Mouse (Mus musculus) layer of hippocampus, adult 9-10 months (tissue): ENCODE data around the gene Calm2.

Experiments used
- DNase-seq: peaks from one replicate; pipeline ENCODE4 v3.0.0; 2022; ENCODE audit warnings: low spot score

The Calm2 gene

DNA sequence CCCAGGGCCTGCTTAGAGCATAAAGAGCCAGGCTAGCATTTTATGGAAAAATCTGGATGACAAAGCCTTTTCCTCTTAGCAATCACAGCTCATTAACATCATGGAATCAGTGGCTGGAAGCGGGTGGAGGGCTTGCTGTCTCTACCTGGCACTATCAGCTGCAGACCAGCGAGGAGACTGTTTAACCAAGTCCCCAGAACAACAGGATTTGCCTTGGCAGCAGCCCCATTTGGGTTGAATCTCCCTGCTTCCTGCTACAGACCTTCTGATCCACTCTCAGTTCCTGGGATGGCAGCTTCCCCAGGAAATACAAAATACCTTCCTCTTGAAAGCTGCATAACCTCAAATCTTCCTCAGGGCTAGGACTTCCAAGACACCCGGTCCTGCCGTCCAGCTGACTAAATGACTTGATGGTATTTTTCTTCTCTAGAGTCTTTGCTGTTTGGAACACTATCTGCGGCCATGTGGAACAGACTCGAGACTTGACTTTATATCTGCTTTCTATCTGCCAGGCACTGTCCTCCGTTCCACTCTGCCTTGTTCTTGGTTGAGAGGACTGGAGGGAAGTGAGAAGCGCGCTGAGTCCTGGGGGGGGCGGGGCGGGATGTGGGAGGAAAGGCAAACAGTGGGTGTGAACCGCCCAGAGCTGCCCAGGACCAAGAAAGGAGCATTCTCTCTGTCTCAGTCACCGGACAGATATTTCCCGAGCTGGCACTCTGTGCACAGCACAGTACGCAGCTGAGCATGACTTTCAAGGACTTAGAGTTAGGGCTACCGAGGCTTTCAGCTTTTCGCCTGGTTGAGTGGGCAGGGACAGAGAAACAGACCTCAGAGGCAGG is 12.4 kb upstream of the Calm2 start:
- DNase-seq = no peak

DNA sequence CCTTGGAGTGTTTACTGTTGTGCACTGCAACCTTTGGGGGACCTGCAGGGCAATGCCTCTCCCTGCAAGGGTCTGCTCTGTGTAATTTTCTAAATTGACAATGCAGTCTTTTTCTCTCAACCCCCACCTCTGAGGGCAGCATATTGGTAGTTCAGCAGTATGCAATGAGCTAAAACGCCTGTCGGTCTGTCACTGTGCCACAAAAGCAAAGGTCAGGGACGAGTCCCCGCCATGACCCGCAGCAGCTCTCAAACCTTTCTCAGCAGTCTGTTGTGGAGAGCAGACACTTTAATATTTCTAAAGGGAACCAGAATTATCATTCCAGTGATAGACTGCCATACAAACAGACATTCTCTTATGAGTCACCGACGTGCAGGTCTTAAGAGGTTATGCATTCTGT is 11.2 kb upstream of the Calm2 start:
- DNase-seq = no peak

DNA sequence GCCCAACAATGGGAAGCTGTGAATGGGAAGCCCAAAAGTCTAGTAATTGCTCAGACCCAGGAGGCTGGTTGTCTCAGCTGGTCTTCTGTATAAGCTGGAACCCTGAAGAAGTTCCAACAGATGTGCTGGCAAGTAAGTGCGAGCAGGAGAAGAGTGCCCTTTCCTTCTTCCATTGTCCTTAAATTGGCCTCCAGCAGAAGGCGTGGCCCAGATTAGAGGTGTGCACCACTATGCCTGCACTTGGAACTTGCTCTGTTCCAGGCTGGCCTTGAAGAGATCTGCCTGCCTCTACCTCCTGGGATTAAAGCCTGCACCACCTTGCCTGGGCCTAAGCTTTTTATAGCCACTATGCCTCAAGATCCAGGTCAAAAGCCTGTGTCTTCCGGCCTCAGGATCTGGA is 7.4 kb upstream of the Calm2 start:
- DNase-seq = no peak

DNA sequence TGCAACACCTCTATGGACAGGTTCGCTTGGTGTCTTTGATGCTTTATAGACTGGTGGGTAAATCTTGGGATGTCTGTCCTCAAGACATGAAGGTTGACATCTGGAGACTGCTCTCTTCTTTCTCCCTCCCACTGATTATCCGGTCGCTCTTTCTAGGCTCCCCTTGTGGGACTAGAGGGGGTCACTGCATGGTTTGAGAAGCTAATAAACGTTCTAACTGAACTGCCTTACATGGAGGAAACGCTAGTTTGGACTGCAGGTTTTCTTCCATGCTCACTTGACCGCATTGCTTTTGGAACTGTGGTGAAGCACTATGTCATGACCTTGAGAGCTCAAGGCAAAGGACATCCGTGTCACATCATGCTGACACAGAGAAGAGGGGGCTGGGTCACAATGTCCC is 6.6 kb upstream of the Calm2 start:
- DNase-seq = no peak

DNA sequence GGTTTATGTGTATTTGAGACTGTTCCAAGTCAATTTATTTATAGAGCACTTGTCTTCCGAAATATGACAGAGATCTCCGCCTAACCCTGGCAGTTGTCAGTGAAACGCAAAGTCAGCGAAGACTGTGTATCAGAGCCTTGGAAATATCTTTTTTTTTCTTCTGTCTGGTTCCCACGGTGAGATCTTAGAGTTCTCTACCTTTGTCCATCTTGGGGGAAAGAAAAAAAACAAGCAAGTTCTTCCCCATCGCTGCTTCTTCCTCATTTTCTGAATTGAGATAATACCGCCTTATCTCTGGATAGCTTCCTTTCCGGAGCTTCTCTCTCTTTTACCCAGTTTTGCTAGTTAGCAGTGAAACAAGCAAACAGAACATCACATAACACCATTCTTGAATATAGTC is 2.1 kb upstream of the Calm2 start:
- no peak for DNase-seq

DNA sequence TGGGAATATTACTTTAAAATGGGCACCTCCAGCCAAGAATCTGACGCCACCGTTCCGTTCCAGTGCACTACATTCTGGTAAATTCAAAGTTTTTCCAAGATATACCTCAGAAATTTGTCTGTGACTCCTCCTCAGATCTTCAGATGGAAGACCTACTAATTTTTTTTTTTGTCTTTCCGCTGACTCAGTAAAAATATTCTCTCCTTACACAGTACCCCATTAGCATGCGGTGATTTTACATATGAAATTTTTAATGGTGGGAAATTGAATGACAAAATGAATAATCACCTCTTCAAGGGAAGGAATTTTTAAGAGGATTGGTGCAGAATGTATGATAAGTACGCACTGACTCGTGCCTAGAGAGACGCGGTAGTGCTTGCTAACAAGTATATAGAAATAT is 1.6 kb upstream of the Calm2 start:
- DNase-seq = no peak

DNA sequence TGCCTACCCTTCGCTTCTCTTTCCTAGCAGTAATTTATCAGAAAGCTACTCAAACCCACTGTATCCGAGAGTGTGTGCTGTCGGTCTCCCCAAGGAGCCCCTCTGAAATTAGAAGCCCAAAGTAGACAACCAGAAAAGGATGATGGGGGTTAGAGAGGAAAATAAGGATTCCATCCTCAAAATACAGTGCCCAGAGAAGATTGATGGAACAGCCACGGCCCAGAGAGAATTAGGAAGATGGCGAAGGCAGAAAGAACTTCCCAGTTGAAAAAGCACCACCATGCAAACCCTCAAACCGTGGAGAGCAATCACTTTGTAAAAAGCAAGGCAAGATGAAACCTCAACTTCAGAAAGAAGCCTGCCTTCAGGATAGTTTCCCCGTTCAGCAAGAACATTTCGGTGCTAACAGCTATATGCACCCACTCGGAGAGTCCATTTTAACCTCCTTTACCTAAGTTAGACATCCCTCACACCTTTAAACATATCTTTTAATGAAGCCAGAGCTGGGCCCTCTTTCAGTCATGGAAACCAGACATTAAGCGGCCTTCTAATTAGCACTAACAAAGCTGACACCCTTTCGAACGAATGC is 971 bp upstream of the Calm2 start:
- DNase-seq = no peak

DNA sequence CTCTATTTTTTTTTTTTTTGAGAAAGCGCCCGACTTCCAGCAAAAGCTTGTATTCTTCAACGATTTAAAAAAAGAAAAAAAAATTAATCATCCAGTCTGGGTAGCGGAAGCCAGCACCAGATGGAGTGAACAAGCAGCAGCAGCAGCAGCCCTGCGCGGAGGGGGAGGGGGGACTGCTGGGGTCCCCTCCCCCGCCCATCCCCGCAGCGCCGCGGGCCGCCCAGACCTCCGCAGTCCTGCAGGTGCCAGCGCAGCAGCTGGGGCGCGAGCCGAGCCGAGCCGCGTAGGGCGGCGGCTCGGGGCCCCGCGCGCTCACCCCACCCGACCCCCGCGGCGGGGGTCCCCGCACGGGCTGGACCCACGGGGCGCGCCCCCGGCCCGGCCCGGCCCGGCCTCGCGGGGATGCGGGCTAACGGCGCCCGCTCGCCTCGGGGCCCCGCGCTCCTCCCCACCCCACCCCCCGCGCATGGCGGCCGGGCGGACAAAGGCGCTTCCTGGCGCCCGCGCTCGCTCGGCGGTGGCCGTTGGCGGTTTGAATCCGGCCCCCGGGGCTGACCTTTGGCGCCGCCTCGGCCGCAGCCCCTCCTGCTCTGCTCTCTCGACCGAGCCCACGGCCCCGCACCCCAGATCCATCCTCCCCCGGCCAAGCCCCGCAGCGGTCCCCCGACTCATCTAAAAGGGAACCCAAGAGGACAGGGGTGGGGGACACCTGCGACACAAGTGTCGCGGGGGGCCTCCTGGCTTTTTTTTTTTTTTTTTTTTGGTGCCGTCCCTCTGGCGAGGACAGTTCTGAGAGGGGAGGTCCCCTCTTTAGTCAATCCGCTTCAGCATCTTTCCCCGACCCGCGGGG is 593 bp downstream of the Calm2 start:
- no peak for DNase-seq

DNA sequence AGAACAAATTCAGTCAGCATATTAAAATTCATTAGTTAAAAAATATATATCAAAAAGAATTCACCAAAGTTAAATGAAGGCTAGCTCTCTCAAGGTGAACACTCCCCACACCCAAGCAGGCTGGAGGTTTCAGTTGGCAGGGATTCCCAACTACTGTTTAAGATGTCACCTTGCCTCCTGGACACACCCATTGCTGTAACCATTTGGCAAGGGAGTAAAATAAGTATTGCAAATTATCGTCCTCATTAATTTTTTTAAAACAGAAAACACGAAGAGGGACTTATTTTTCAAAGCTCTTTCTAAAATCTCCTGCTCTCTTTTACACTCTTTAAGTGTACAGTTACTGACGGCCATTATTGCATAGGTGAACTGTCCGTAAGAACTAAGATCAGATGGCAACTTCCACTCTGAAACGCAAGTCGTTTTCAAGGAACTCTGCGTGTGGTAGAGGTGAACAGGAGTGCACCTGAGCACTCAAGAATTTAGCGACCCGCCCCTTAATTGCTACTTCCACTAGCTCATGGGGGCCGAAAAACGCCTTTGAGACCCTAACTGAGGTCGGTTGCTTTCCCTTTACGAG is 1.3 kb downstream of the Calm2 start:
- DNase-seq = no peak

DNA sequence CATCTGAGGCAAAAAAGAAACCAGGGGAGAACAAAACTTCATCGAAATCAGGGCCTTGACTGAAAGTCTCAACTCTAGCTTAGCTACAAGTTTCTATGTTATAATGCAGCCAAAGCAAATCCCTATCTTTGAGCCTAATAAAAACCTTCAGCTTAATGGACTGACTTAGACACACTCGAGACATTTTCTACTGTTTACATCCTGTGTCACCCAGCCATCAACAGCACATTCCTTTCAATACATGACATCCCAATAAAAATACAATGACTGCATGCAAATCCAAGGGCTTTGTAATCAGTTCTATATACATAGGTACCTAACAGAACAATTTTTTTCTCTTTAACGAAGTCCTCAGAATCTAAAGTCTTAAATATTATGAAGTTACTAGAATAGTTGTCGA is 2.0 kb downstream of the Calm2 start:
- no peak for DNase-seq

DNA sequence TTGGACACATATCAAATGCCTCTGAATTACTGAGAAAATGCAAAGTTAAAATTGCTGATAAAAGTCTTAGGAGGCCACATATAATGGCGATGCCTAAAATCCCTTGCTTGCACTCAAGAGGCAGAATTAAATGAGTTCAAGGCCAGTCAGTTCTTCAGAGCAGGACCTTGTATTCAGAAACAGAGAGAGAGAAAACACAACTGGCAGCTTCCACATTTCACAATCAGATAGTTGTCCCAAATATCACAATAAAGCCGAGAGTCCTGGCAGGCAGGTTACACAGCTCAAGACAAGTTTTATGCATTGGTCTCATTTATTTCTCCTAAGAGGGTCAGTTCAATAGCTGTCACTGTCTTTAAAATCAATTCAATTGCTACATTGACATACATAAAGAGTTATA is 5.2 kb downstream of the Calm2 start:
- DNase-seq = no peak

DNA sequence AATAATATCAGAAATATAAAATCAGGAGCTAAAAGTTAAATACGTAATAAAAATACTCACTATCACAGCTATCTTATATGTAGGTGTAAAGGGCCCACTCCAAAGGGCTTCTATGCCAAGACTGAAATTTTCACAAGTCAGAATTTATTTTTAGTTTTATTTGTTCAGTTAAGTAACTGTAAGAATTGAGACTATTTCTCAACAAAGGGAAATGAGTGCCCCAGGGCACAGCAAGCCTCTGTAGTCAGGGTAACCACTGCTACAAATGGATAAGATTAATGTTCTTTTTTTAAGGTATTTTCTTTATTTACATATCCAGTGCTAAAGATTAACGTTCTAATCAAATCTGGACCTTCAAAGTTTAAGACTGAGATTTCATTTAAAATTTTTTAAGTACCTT is 7.3 kb downstream of the Calm2 start:
- no peak for DNase-seq

DNA sequence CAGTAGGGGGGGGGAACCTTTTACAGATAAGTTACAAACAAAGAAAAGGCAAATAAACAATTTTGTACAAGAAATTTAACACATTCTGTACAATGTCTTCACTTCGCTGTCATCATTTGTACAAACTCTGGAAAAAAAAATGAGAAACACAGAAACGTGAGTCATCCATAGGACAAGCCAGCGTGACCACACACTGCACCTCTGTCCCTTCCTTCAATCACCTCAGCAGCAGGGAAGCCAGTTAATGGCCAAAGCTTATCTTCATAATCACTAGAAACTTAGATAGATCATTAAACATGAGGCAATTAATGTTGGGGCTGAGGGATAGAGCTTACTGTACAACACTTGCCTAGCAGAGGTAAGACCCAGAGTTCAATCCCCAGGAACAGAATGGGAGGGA is 12.8 kb downstream of the Calm2 start:
- DNase-seq = no peak

DNA sequence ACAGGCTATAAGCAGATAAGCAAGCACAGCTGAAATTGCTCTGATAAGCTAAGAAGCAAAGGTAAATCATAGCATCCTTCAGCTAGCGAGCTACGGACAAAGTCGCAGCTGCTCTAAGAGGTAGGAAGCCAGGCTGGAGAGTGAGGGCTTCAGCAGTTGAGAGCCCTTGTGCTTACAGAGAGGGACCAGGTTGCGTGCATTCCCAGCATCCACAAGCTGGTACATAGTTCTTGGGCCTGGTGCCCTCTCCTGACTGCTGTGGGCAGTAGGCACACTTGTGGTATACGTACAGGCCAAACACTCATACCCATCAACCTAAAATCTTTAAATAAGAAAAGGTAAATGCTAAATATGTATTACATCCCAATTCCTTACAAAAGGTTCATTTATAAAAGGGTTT is 14.0 kb downstream of the Calm2 start:
- DNase-seq = no peak

DNA sequence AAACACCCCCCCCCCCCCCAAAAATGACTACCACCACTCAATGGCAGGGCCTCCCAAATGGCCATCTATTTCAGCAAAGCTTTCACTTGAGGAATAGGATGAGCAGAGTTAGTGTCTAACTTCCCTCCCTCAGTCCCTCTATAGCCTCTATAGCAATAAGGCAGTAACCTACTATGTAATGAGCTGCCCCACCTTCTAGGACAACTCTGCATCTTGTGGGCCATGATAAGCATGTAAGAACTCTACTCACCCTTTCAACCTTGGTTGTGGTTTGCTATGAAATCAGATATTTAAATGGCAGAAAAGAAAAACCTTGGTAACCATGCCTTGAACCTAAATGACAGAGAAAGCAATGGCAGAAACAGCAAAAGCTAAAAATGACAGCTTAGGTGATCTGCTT is 14.4 kb downstream of the Calm2 start:
- no peak for DNase-seq

DNA sequence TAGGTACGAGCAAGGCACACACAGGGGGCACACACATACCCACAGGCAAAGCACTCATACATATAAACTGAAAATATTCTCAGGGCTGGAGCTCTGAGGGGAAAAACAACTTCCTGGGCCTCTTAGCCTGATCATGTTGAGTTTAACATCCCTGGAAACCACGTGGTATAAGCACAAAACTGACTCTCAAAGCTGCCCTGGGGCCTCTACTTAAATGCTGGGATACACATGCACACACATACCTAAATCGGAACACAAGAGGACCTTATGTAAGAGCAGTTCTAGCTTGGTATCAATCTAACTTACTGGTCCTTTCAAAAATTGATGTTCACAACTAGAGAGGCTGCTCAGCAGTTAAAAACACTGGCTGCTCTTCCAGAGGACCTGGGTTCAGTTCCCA is 17.3 kb downstream of the Calm2 start:
- DNase-seq = no peak

DNA sequence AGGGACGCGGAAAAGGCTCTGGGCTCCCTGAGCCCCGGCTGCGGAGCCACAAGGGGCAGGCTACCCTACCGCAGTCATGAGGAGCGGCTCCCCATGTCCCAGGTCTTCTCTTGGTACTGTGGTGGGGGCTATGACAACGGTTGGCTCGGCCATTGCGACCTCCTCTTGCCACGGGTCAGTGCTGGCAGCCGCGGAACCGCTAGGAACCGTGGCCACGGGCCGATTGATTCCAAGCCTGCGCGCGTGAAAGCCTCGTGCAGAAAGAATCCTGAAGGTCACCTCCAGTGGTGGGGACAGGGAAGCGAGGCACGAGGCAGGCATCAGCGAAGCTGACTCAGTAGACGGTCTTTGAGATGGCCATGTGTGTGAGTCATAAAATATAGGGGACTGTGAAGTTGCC is 19.2 kb downstream of the Calm2 start, which contains the start of gene Stpg4:
Stpg4 (minus strand) TSS at position 231 of the 400 bp plus-strand sequence.
- no peak for DNase-seq

DNA sequence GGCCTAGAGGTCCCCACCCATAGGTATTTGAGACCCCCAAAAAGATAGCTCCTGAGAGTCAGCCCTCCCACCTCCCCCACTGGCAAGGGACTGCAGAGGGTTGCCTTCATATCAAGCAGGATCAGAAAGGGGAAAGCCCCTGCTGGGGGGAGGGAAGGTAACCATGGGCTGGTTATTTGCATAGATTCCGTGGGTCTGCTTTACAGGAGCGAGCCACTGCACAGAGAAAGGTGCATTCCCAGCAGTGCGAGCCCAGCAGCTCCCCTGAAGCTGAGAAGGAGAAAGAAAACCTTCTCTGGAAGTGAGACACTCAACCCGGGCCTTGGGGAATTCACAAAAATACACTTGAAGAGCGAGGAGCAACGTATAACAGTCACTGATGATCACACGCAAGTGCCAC is 28.7 kb downstream of the Calm2 start:
- DNase-seq = no peak

DNA sequence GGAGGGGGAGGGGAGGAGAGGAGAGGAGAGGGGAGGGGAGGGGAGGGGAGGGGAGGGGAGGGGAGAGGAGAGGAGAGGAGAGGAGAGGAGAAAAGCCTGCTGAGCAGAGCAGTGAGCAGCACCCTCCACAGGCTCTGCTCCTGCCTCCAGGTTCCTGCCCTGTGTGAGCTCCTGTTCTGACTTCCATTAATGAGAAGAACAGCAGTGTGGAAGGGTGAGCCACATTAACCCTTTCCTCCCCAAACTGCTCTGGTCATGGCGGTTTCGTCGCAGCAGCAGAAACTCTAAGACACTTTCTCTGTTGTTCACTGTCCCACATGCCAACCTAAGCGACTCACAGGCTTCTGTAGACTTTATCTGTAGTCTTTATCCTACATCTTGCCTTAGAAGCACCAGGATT is 40.1 kb downstream of the Calm2 start:
- no peak for DNase-seq

DNA sequence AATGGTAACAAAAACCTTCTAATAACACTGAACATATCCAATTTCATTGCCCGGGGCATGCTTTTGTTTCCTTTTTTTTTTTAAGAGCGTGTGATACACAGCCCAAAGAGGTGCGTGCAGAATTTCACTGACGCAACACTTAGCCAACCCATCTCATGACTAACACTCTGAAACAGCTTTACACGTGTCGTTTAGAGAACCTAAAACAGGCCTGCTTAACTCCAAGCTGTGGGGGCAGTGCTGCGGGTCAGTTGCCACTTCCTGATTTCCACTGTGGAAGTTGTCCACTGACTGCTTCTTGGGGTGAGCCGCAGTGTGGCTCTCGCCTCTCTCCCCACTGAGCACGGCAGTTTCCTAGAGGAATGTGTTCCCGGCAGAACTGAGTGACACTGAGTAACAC is 41.2 kb downstream of the Calm2 start:
- no peak for DNase-seq

DNA sequence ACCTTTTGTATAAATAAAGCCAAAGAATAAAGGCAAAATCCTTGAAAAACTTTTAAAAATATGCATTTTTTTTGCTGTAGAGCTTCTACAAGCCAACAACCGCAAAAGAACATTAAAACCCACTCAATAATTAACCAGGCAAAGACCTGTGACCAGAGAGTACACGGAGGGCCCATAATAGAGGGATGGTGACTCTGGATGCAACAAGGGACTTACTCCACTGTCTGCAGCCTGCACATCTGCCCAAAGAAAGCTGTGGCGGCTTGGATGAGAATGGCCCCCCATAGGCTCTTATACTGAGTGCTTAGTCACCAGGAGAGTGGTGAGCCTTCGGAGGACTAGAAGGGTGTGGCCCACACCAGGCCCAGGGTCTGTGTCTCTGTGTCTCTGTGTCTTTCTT is 43.3 kb downstream of the Calm2 start:
- no peak for DNase-seq

DNA sequence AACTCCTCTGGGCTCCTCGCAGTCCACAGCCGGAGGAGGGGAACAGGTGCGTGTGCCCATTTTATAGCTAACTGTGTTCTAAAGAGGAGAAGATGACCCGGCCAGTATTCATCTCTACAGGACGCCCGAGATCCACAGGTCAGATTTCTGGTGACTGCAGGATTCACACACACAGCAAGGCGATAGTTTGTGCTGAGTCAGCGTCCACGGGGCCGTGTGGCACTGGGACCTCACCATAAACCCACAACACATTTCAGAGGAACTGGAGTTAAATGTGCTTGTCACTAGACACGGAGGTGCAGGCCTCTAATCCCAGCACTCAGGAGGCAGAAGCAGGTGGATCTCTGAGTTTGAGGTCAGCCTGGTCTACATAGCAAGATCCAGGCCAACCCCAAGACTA is 44.3 kb downstream of the Calm2 start:
- no peak for DNase-seq

DNA sequence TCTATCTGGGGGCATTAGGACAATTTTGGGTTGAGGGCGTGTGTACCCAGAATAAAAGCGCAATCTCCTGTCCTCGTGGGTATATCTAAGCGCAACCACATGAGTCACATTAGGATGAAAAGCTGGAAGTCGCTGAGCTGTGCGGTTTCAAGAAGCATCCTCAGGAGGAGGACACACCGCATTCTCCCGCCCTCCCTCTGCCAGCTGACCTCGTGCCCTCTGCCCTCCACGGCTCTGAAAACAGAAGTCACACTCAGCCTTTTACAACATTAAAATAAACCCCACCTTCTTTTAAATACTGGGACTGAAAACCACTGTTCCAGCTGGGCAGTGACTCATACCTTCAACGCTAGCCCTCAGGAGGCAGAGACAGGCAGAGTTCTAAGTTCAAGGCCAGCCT is 49.6 kb downstream of the Calm2 start:
- no peak for DNase-seq
